In genomic region chr4:140220326-140221093, GRCm38 (mm10) we compare ENCODE assay signal across 11 mouse cellular contexts. TPM values are rescaled to one million over a fixed set of nuclear protein-coding genes. Genes with fewer than 3 reads are reported as not detected.
A peak's percentile ranks its signal among the peaks of the same experiment; 100 is the strongest.
DNase-seq lines count a peak whose midpoint lies in the region; ATAC-seq lines count a peak whose summit lies in the region.
"Had no signal": no experiment of that assay in that cellular context is flagged by ENCODE, and none has a peak within 500 bp of the region (broad histone marks: within the 10 kb centered on the region; RNA-seq: fewer than 3 reads in every experiment).

No protein-coding gene starts in this region.

- ATAC-seq in heart, embryonic 12.5 days (ENCODE audit: insufficient number of reproducible peaks, low FRiP score): no peak
- ATAC-seq in hindbrain, embryonic 13.5 days (ENCODE audit: low FRiP score): no peak
- no peak for ATAC-seq in midbrain, embryonic 13.5 days
- no peak for ATAC-seq in activated CD4-positive, CD25-positive, alpha-beta regulatory T cell, adult 4 months
- no peak for ATAC-seq in frontal cortex, adult (ENCODE audit: low TSS enrichment)
- ATAC-seq: intestine, postnatal 0 days had no signal

- H3K4me1 ChIP-seq in heart, embryonic 12.5 days (replicated peaks): no peaks in the 10 kb centered on the region
- H3K4me1 ChIP-seq in hindbrain, embryonic 13.5 days (replicated peaks): peaks cover 70% of the 10 kb centered on the region
- H3K4me1 ChIP-seq in midbrain, embryonic 13.5 days (replicated peaks): peaks cover 83% of the 10 kb centered on the region

- no peak overlapping the region for H3K9ac ChIP-seq in heart, embryonic 12.5 days
- peak overlapping the region; percentile 30; the same call in 1 of the 2 replicates for H3K9ac ChIP-seq in hindbrain, embryonic 13.5 days
- no peak overlapping the region for H3K9ac ChIP-seq in midbrain, embryonic 13.5 days (replicated peaks)

- no peaks in the 10 kb centered on the region for H3K36me3 ChIP-seq in heart, embryonic 12.5 days
- H3K36me3 ChIP-seq in hindbrain, embryonic 13.5 days: no peaks in the 10 kb centered on the region
- H3K36me3 ChIP-seq in midbrain, embryonic 13.5 days: no peaks in the 10 kb centered on the region

- DNase-seq in heart, postnatal 10 days: peak; percentile 32 to 42
- DNase-seq in adrenal gland, postnatal 10 days: peak; percentile 85
- no peak for DNase-seq in retina, postnatal 1 day
- DNase-seq: liver had no signal

- no peak overlapping the region for H3K27ac ChIP-seq in heart, embryonic 12.5 days (ENCODE audit: poor library complexity, severe bottlenecking)
- peak overlapping the region; percentile 37; the same call in 1 of the 2 replicates for H3K27ac ChIP-seq in hindbrain, embryonic 13.5 days
- H3K27ac ChIP-seq in midbrain, embryonic 13.5 days: peak overlapping the region; percentile 58

- peaks cover 57% of the 10 kb centered on the region for H3K27me3 ChIP-seq in heart, embryonic 12.5 days (replicated peaks)
- H3K27me3 ChIP-seq in hindbrain, embryonic 13.5 days: no peaks in the 10 kb centered on the region
- peaks cover 4% of the 10 kb centered on the region for H3K27me3 ChIP-seq in midbrain, embryonic 13.5 days

- WGBS in heart, embryonic 12.5 days: 56% methylated on average over 22 of the region's 22 CpGs
- 32% methylated on average over 22 of the region's 22 CpGs for WGBS in hindbrain, embryonic 13.5 days
- WGBS in midbrain, embryonic 13.5 days: 36% methylated on average over 22 of the region's 22 CpGs

- intact Hi-C loops in heart, postnatal 10 days (cut with DNase I): no loop called here

- H3K9me3 ChIP-seq in heart, embryonic 12.5 days (replicated peaks): no peaks in the 10 kb centered on the region
- no peaks in the 10 kb centered on the region for H3K9me3 ChIP-seq in hindbrain, embryonic 13.5 days
- no peaks in the 10 kb centered on the region for H3K9me3 ChIP-seq in midbrain, embryonic 13.5 days

- H3K4me3 ChIP-seq in heart, embryonic 12.5 days: no peak overlapping the region
- no peak overlapping the region for H3K4me3 ChIP-seq in hindbrain, embryonic 13.5 days
- no peak overlapping the region for H3K4me3 ChIP-seq in midbrain, embryonic 13.5 days (replicated peaks)

- no peak overlapping the region for H3K4me2 ChIP-seq in heart, embryonic 12.5 days
- H3K4me2 ChIP-seq in hindbrain, embryonic 13.5 days: no peak overlapping the region
- no peak overlapping the region for H3K4me2 ChIP-seq in midbrain, embryonic 13.5 days (replicated peaks)

RNA-seq across cellular contexts. Expression of gene Igsf21, which starts 26.1 kb away (rescaled TPM):
- total RNA-seq in heart, postnatal 10 days (2021): 1 to 10 TPM in 1 of 2 experiments, under 1 TPM in 1; 0.25 to 1.0 TPM
- polyA plus RNA-seq in heart, embryonic 12.5 days (2016; fragmentation: Nextera tagmentation; extraction: Ambion mirVana): 0.17 TPM in 1 of 2 replicates, not detected in the other
- 1 to 10 TPM; 7.0 to 9.8 TPM for total RNA-seq in adrenal gland, postnatal 10 days (2021)
- 45.4 and 46.4 TPM in 2 replicates for polyA plus RNA-seq in hindbrain, embryonic 13.5 days (2015; fragmentation: Nextera tagmentation; extraction: Ambion mirVana)
- 57.0 and 58.9 TPM in 2 replicates for polyA plus RNA-seq in midbrain, embryonic 13.5 days (2015; fragmentation: Nextera tagmentation; extraction: Ambion mirVana)
- not detected for polyA plus RNA-seq in activated CD4-positive, CD25-positive, alpha-beta regulatory T cell, adult 4 months (2017; shearing (Covaris generic))
- total RNA-seq: gastrocnemius, adult 18-20 months had no signal

Comparison
In these comparisons a context has a peak if more than half of its experiments do, and no peak if none do; other contexts are left out.
1. RNA of gene Igsf21, which starts 26.1 kb away (polyA plus RNA-seq): 57.0 to 58.9 TPM in midbrain, embryonic 13.5 days and 45.4 to 46.4 TPM in hindbrain, embryonic 13.5 days; 0.17 TPM in heart, embryonic 12.5 days and not detected in activated CD4-positive, CD25-positive, alpha-beta regulatory T cell, adult 4 months; every median in the first group is over 10 times any median in the second.